Mouse (Mus musculus): ENCODE results near the gene Phkg2.

DNA sequence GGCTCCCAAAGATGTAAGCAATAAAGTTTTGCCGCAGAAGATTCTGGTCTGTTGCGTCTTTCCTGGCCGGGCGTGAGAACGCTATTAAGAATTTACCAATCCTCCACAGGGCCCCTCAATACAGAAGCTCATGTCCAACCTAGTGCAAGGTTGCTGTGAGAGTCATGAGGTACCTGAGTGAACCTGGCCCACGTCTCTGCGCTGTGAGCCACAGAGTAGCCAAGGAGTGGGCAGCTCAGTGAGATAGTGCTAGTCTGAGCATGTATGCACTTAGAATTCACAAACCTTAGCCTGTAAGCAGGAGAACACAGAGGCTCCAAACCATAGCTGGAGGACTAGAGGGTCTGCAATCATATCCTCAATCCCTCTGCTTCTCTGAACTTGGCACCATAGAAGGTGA, 52.9 kb downstream of the Phkg2 start:
- TF ChIP-seq CTCF (IDR thresholded peaks at IDR 0.05; ENCODE audit: borderline replicate concordance, insufficient read depth, low read length) (no peak), POLR2A (IDR thresholded peaks at IDR 0.05; ENCODE audit: low read depth, low read length) (no peak)
